Mouse (Mus musculus): ENCODE results near the gene Il4i1.
A peak's percentile ranks its signal among the peaks of the same experiment; 100 is the strongest.

The Il4i1 gene

GRCm38 (mm10) chr7:44815721-44816469 is at the start of gene Il4i1, which contains the start of gene Nup62:
Il4i1 (plus strand) TSS chr7:44816387.
Nup62 (plus strand) TSS chr7:44816088.
- DNase-seq, result peak; percentile 99

- DNase-seq, result no peak
These were observed 48.1 kb upstream of the Il4i1 start for GRCm38 (mm10) chr7:44768129-44768528.

GRCm38 (mm10) chr7:44770046-44770578 is 46.1 kb upstream of the Il4i1 start:
- peak; percentile 21 to 36 for DNase-seq

GRCm38 (mm10) chr7:44772591-44773204 is 43.5 kb upstream of the Il4i1 start:
- DNase-seq, result no peak

GRCm38 (mm10) chr7:44776849-44777498 is 39.2 kb upstream of the Il4i1 start:
- DNase-seq, result no peak

- no peak for DNase-seq
These were observed 36.1 kb upstream of the Il4i1 start for GRCm38 (mm10) chr7:44780101-44780500.

- no peak for DNase-seq
These were observed 26.7 kb upstream of the Il4i1 start for GRCm38 (mm10) chr7:44789531-44789930.

GRCm38 (mm10) chr7:44790066-44790465 is 26.1 kb upstream of the Il4i1 start:
- DNase-seq, result no peak

- DNase-seq, result no peak
These were observed 23.4 kb upstream of the Il4i1 start for GRCm38 (mm10) chr7:44792781-44793180.

- no peak for DNase-seq
These were observed 7.3 kb upstream of the Il4i1 start for GRCm38 (mm10) chr7:44808927-44809326.

- DNase-seq, result no peak
These were observed 6.7 kb upstream of the Il4i1 start for GRCm38 (mm10) chr7:44809466-44809865.

GRCm38 (mm10) chr7:44810365-44810764 is 5.8 kb upstream of the Il4i1 start:
- no peak for DNase-seq

GRCm38 (mm10) chr7:44810819-44811557 is 5.2 kb upstream of the Il4i1 start:
- DNase-seq, result no peak

GRCm38 (mm10) chr7:44812651-44813325 is 3.4 kb upstream of the Il4i1 start:
- DNase-seq, result peak in 1 of 2 experiments; percentile 0

GRCm38 (mm10) chr7:44813985-44814384 is 2.2 kb upstream of the Il4i1 start:
- DNase-seq, result no peak

GRCm38 (mm10) chr7:44814423-44814822 is 1.8 kb upstream of the Il4i1 start:
- DNase-seq, result no peak

GRCm38 (mm10) chr7:44814952-44815553 is 1.1 kb upstream of the Il4i1 start:
- DNase-seq, result peak in 1 of 2 experiments; percentile 10

GRCm38 (mm10) chr7:44816470-44817021 is 359 bp downstream of the Il4i1 start, which contains the start of gene Atf5:
Atf5 (minus strand) TSS chr7:44816658.
- no peak for DNase-seq

- DNase-seq, result no peak
These were observed 1.3 kb downstream of the Il4i1 start for GRCm38 (mm10) chr7:44817441-44817840.

GRCm38 (mm10) chr7:44818164-44818563 is 2.0 kb downstream of the Il4i1 start:
- DNase-seq, result no peak

GRCm38 (mm10) chr7:44818751-44819235 is 2.6 kb downstream of the Il4i1 start:
- no peak for DNase-seq
